Mouse (Mus musculus): ENCODE data around the gene Thada. TPM values are rescaled to one million over a fixed set of nuclear protein-coding genes. Genes with fewer than 3 reads are reported as not detected.

Gene Thada
- polyA plus RNA-seq, 1 experiment from 2014 or later = 13.0 TPM

DNA sequence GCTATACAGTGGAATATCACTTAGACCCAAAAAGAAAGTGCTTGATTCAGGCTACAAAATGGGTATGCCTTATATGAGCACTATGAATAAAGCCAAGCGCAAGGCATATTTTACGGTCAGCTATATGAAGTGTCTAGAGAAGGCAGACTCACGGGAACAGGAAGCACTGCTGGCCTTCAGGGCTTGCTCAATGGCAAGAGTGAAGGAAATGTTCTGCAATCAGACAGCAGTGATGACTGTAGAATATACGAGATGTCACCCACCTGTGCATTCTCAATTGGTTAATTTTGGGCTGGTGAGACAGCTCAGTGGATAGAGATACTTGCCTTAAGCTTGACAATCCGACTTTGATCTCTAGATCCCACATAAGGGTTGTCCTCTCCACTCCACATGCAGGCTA, 264.8 kb downstream of the Thada start:
- Histone ChIP-seq H3K4me3 (no peak overlapping the region), H3K36me3 (replicated peaks) (peaks cover 31% of the 10 kb centered on the region), H3K27ac (replicated peaks) (no peak overlapping the region), H3K9me3 (no peaks in the 10 kb centered on the region), H3K27me3 (replicated peaks; ENCODE audit: low read depth, poor library complexity, severe bottlenecking) (no peaks in the 10 kb centered on the region), H3K4me1 (peaks cover 38% of the 10 kb centered on the region)
- no peak for DNase-seq (ENCODE audit: low spot score)
- WGBS = 94% methylated on average over 5 of the region's 5 CpGs

DNA sequence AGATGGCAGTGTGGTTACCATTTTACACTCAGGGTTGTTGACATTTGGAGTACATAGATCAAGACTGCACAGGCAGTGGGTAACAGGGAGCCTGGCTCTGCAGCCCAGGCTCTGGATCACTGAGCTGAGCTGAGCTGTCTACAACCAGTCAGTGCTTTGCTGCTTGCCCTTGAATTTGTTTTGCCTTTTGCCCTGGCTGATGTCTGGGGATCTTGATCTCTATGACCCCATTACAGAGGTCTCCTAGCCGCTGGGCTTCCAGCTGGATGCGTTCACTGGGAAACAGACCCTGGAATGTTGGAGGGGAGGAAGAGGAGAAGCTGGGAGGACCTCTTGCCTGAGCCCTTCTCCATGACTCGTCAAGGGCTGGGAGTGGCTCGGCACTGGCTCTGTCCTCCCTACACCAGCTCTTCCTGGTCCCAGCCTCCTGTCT, 268.1 kb downstream of the Thada start:
- Histone ChIP-seq H3K9me3 (no peaks in the 10 kb centered on the region), H3K27ac (replicated peaks) (peak overlapping the region; percentile 66; the same call in 1 of the 2 replicates)

DNA sequence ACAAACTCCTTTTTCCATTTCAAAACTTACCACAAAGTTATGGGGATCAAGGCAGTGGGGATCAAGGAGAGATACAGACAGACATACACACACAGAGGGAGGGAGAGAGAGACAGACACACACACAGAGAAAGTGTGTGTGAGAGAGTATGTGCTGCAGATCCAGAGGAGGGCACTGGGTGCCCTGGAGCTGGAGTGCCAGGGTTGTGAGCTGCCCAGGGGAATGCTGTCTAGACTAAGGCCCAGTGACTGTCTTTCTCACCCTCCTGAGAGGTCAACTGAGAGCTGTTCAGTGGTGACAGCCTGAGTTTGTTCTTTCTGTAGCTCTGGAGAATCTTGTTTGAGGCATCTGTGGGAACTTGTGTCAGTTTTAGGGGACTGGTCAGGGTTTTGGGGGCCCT, 269.7 kb downstream of the Thada start:
- DNase-seq (ENCODE audit: low spot score) = no peak
- Histone ChIP-seq H3K27ac (replicated peaks) (no peak overlapping the region), H3K4me3 (no peak overlapping the region), H3K4me1 (peaks cover 38% of the 10 kb centered on the region), H3K27me3 (replicated peaks; ENCODE audit: low read depth, poor library complexity, severe bottlenecking) (no peaks in the 10 kb centered on the region), H3K36me3 (replicated peaks) (peaks cover 37% of the 10 kb centered on the region), H3K9me3 (no peaks in the 10 kb centered on the region)

More for the DNA sequence above, 268.1 kb downstream of the Thada start:
- Histone ChIP-seq H3K36me3 (replicated peaks) (peaks cover 22% of the 10 kb centered on the region), H3K27me3 (replicated peaks; ENCODE audit: low read depth, poor library complexity, severe bottlenecking) (no peaks in the 10 kb centered on the region), H3K4me3 (no peak overlapping the region), H3K4me1 (peaks cover 39% of the 10 kb centered on the region)
- 33% methylated on average over 4 of the region's 4 CpGs for WGBS
- DNase-seq (ENCODE audit: low spot score) = peak; percentile 42

DNA sequence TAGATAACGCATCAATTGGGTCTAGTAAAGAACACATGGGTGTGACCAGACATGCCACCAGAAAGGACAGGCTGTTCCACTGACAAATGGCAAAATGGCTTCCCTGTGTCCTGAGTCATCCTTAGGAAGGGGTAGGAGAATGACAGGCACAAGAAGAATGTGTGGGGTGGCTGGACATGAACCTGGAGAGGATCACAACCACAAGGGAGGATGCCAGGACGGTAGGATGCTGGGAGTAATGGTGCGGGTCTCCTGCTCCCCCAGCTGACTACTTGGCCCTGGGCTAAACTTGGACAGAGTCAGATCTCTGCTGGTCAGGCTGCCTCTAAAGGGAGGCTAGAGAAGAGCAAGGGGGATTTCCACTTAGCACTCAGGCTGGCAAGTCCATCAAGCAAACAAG, 270.2 kb downstream of the Thada start:
- peak overlapping the region; percentile 35; the same call in 1 of the 2 replicates for H3K27ac ChIP-seq (replicated peaks)
- H3K9me3 ChIP-seq = no peaks in the 10 kb centered on the region
- no peak for DNase-seq (ENCODE audit: low spot score)
- H3K4me1 ChIP-seq = peaks cover 41% of the 10 kb centered on the region
- no peaks in the 10 kb centered on the region for H3K27me3 ChIP-seq (replicated peaks; ENCODE audit: low read depth, poor library complexity, severe bottlenecking)
- no peak overlapping the region for H3K4me3 ChIP-seq
- peaks cover 38% of the 10 kb centered on the region for H3K36me3 ChIP-seq (replicated peaks)
- 85% methylated on average over 3 of the region's 3 CpGs for WGBS

DNA sequence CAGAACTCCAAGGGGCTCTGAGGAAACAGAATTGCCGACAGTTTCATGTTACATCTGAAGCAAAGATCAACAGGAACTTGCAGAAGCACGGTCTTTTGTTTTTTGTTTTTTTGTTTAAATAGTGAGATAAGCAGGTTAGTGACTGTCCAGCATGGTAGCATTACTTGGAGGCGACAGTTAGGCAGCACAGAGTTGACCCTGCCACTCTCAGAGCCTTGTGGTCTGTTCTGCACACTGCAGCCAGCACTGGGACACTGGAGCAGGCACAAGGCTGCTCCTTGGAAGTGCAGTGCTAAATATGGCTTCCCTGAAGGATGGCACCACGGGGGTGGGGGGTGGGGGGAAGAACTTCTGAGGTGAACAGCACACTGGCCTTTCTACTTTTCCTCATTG, 271.0 kb downstream of the Thada start:
- Histone ChIP-seq H3K4me3 (no peak overlapping the region), H3K36me3 (replicated peaks) (peaks cover 32% of the 10 kb centered on the region), H3K27ac (replicated peaks) (no peak overlapping the region), H3K9me3 (no peaks in the 10 kb centered on the region), H3K4me1 (peaks cover 44% of the 10 kb centered on the region), H3K27me3 (replicated peaks; ENCODE audit: low read depth, poor library complexity, severe bottlenecking) (no peaks in the 10 kb centered on the region)
- DNase-seq (ENCODE audit: low spot score) = no peak
- 43% methylated on average over 4 of the region's 4 CpGs for WGBS

DNA sequence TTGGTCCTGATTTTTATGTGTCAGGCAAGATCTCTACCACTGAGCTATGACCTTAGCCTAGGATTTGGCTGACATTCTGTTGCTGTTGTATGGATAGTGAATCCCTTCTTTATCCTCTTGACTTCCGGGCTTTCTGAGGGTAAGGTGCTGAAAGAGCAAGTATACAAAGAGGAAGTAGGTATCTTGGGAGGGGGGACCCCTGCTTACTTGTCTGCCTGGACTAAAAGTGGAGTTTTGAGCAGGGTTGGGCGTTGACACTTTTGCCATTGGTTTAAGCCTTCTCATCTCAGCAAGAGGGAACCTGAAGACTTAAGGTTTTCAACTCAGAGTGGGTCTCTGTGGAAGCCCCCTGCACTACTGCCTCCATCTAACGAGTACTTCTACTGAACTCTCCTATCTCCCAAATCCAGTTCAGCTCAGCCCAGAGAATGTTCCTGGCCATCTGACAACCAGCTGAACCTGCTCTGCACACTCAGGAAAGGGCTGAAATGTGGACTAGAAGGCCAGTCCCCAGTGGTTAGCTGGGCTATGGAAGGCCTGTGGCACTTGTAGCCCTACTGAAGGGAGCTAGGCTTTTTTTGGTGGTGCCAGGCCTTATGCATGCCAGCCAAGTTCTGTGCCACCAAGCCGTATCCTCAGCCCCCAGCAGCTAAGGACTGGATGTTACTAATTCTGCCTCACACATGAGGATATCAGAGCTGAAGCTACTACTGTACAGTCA, 271.6 kb downstream of the Thada start:
- Histone ChIP-seq H3K4me1 (peaks cover 48% of the 10 kb centered on the region), H3K36me3 (replicated peaks) (peaks cover 26% of the 10 kb centered on the region), H3K27me3 (replicated peaks; ENCODE audit: low read depth, poor library complexity, severe bottlenecking) (no peaks in the 10 kb centered on the region), H3K4me3 (no peak overlapping the region), H3K27ac (replicated peaks) (no peak overlapping the region), H3K9me3 (no peaks in the 10 kb centered on the region)
- no peak for DNase-seq (ENCODE audit: low spot score)
- WGBS = 83% methylated on average over 4 of the region's 4 CpGs

DNA sequence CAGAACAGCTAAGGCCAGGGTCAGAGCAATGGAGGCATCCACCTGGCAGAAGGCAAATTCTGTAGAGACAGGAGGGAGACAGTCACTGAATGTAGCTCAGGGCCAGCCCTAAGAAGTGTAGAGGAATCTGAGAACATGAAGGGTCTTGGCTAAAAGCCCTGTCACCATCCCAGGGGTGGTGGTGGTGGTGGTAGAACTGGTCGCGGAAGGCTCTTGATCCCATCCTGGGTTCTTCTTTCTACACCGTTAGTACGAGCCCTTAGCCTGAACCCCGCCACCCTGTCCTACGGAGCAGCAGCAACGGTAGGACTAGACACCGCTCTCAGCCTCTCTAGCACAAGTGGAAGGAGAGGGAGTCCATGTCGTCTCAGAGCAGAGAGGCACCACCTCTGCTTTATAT, 272.6 kb downstream of the Thada start:
- WGBS = 91% methylated on average over 9 of the region's 9 CpGs
- Histone ChIP-seq H3K9me3 (no peaks in the 10 kb centered on the region), H3K4me1 (peaks cover 55% of the 10 kb centered on the region), H3K36me3 (replicated peaks) (peaks cover 26% of the 10 kb centered on the region), H3K4me3 (no peak overlapping the region), H3K27me3 (replicated peaks; ENCODE audit: low read depth, poor library complexity, severe bottlenecking) (no peaks in the 10 kb centered on the region), H3K27ac (replicated peaks) (peak overlapping the region; percentile 61; the same call in 1 of the 2 replicates)
- no peak for DNase-seq (ENCODE audit: low spot score)

DNA sequence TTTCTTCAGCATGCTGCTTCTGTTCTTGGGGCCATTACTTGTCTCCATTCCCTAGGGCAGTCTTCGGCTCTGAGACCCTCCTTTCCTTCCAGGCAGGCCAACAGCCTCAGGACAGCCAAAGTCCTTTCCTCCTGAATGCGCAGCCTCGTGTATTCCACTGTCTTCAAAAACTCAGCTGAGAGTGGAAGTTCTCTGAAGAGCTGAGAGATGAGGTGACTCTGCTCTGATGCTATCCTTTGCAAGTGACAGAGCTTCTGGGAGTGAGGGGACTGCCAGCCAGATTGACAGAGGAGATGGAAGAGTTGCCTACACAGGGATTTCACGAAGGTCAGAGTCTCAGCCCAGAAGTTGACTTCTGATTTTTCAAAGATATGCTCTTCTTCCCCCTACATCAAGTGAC, 274.1 kb downstream of the Thada start:
- Histone ChIP-seq H3K4me1 (peaks cover 47% of the 10 kb centered on the region), H3K4me3 (no peak overlapping the region), H3K27me3 (replicated peaks; ENCODE audit: low read depth, poor library complexity, severe bottlenecking) (no peaks in the 10 kb centered on the region), H3K9me3 (no peaks in the 10 kb centered on the region), H3K27ac (replicated peaks) (no peak overlapping the region), H3K36me3 (replicated peaks) (peaks cover 26% of the 10 kb centered on the region)
- 85% methylated on average over 4 of the region's 4 CpGs for WGBS
- DNase-seq (ENCODE audit: low spot score) = no peak

DNA sequence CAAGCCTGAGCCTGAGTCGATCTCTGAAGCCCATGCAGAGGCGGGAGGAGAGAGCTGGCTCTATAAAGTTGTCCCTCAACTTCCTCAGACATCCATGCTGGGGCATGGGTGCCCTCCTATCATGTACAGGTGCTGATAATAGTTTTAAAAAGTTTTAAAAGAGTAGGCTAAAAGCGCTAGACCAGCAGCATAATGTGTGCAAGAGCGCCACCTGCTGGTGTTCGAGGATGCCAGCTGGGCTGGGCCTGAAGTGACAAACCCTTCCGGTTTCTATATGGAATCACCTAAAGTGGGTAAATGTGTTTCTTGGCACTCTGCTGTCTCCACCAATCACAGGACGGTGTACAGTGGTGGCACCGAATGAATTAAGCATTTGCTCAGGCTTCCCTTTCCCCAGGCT, 275.1 kb downstream of the Thada start:
- no peaks in the 10 kb centered on the region for H3K27me3 ChIP-seq (replicated peaks; ENCODE audit: low read depth, poor library complexity, severe bottlenecking)
- H3K4me3 ChIP-seq = no peak overlapping the region
- H3K4me1 ChIP-seq = peaks cover 48% of the 10 kb centered on the region
- WGBS = 30% methylated on average over 8 of the region's 8 CpGs
- peak; percentile 84 for DNase-seq (ENCODE audit: low spot score)
- no peak overlapping the region; the same call in 1 of the 2 replicates for H3K27ac ChIP-seq (replicated peaks)
- no peaks in the 10 kb centered on the region for H3K9me3 ChIP-seq
- peaks cover 35% of the 10 kb centered on the region for H3K36me3 ChIP-seq (replicated peaks)

DNA sequence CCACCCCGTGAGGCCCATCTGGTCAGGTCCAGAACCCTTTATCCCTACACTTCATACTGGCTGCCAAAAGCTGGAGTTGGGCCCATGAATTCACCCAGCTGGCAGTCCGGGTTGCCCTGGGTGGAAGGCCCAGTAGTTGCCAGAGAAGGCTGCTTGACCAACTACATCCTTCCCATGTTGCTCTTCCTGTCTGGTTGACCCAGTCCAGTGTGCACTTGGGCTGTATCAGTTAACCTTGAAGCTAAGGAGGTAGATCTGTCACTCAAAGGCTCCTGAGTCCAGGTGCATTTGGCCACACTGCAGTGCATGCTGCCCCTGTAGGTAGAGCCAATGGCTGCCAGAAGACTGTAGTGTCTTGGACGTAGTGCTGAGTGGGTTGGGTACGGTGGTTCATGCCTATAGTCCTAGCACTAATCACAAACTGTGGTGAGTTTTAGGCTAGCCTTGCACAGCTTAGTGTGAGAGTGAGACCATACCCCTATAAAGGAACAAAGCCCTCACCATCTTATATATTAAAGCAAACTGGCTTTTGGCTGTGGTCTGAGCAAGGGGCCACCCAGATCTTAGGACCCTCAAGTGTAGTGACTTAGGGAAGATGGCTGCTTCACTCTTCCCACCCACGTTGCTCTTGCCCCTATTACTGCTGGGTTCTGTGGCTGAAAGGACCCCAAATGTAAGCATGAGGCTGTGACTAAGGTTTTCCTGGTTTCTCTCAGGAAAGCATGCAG, 276.7 kb downstream of the Thada start:
- H3K4me3 ChIP-seq = peak overlapping the region; percentile 76
- 79% methylated on average over 5 of the region's 5 CpGs for WGBS
- peaks cover 41% of the 10 kb centered on the region for H3K4me1 ChIP-seq
- H3K27me3 ChIP-seq (replicated peaks; ENCODE audit: low read depth, poor library complexity, severe bottlenecking) = no peaks in the 10 kb centered on the region
- no peak for DNase-seq (ENCODE audit: low spot score)
- H3K27ac ChIP-seq (replicated peaks) = peak overlapping the region; percentile 97
- H3K9me3 ChIP-seq = no peaks in the 10 kb centered on the region
- H3K36me3 ChIP-seq (replicated peaks) = peaks cover 47% of the 10 kb centered on the region

DNA sequence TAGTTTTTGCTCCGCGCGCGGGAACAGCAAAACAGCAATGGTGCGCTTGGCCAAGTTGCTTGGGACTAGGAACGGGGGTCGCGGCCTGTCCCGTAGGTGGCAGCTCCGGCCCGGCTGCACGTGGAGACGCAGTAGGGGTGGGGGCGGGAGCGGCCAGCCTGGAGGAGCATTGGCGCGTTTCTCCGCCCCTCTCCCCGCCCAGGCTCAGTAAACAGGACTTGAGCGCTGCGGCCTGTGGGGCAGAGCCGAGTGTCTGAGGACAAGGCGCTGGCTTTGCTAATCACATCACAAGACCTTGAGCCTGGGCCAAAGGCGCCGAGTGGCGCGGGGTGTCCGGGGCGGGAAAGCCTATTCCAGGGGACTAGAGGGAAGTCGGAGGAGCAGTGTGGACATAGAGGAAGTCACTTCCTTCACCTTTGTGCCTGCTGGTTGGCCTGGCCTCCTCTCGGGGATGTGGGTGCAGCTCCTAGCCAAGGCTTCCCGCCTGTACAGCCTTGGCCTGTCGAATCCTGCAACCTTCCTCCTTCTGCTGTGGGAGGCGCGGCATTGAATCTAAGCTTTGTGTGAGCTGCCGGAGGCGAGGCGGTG, 277.5 kb downstream of the Thada start:
- Histone ChIP-seq H3K36me3 (replicated peaks) (peaks cover 46% of the 10 kb centered on the region), H3K4me3 (peak overlapping the region; percentile 76), H3K27ac (replicated peaks) (peak overlapping the region; percentile 97), H3K27me3 (replicated peaks; ENCODE audit: low read depth, poor library complexity, severe bottlenecking) (no peaks in the 10 kb centered on the region), H3K4me1 (peaks cover 44% of the 10 kb centered on the region), H3K9me3 (no peaks in the 10 kb centered on the region)
- DNase-seq (ENCODE audit: low spot score) = peak; percentile 92
- WGBS = 2% methylated on average over 38 of the region's 38 CpGs

DNA sequence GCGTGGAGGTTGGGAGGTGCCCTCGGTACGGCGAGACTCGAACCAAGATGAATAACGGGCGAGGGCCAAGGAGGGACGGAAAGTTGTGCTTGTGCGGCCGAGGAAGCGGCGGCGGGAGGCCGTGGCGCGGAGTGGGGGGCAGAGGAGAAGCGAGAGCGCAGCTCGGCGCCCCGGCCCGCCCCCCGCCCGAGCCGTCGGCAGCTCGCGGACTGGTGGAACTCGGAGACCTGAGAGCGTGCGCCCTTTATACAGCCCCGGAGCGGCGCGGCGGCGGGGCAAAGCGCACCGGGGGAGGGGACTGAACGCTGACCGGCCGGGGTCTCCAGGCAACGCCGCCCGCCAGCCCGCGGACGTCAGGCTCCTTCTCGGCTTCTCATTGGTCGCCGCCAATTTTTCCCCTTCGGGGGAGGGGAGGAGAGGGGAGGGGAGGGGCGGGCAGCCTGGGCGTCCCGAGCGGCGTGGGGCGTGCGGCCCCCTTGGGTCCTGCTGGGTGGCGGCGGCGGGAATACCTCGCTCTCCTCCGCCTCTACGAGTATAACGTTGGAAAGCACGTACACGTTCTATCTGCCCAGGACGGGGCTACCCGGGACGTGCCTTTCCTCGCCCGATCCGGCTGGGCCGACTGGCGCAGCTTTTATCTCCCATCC, 278.2 kb downstream of the Thada start, which contains the start of gene Zfp36l2:
Zfp36l2 (minus strand) TSS at position 221 of the 647 bp plus-strand sequence.
- peaks cover 40% of the 10 kb centered on the region for H3K36me3 ChIP-seq (replicated peaks)
- H3K4me3 ChIP-seq = peak within 1 kb of the TSS; percentile 94
- no peaks in the 10 kb centered on the region for H3K9me3 ChIP-seq
- no peaks in the 10 kb centered on the region for H3K27me3 ChIP-seq (replicated peaks; ENCODE audit: low read depth, poor library complexity, severe bottlenecking)
- H3K4me1 ChIP-seq = peaks cover 50% of the 10 kb centered on the region
- WGBS = under 1% methylated on average over 76 of the region's 76 CpGs
- DNase-seq (ENCODE audit: low spot score) = peak; percentile 99
- peak within 1 kb of the TSS; percentile 97 for H3K27ac ChIP-seq (replicated peaks)
